Mouse (Mus musculus) hindbrain, postnatal 0 days (tissue): Measurements from ENCODE around the gene Gsk3b. TPM values are rescaled to one million over a fixed set of nuclear protein-coding genes. Genes with fewer than 3 reads are reported as not detected.

ENCODE experiments used
- ATAC-seq: fragments of 200-750 bp; cut with Nextera tagmentation; 2 replicates; pipeline ENCODE4 v1.8.0; 2017; ENCODE audit warnings: mild to moderate bottlenecking, moderate TSS enrichment, moderate library complexity
- DNase-seq: peaks from one replicate; pipeline ENCODE4 v3.0.0-alpha.2; 2015; ENCODE audit warnings: low spot score
- H3K27ac ChIP-seq: fragments of 300-500 bp; sonication (generic); 2 replicates; pipeline ENCODE4 v1.5.1; 2014; ENCODE audit warnings: mild to moderate bottlenecking
- H3K27me3 ChIP-seq: fragments of 300-500 bp; sonication (generic); 2 replicates; pipeline ENCODE4 v1.6.1; 2014; ENCODE audit warnings: low read length, mixed read lengths; ENCODE audit not compliant: insufficient read depth
- H3K36me3 ChIP-seq: fragments of 300-500 bp; sonication (generic); 2 replicates; pipeline ENCODE4 v1.6.1; 2014; ENCODE audit warnings: low read length, mixed read lengths; ENCODE audit not compliant: insufficient read depth
- H3K4me1 ChIP-seq: fragments of 300-500 bp; sonication (generic); 2 replicates; pipeline ENCODE4 v1.6.1; 2014; ENCODE audit warnings: antibody characterized with exemption, low read length, mixed read lengths; ENCODE audit not compliant: insufficient read depth
- H3K4me2 ChIP-seq: fragments of 300-500 bp; sonication (generic); 2 replicates; pipeline ENCODE4 v1.6.1; 2014; ENCODE audit warnings: low read depth, mild to moderate bottlenecking, low read length, moderate library complexity, mixed read lengths
- H3K4me3 ChIP-seq: fragments of 300-500 bp; sonication (generic); 2 replicates; pipeline ENCODE4 v1.5.1; 2014; ENCODE audit warnings: low read length
- H3K9ac ChIP-seq: fragments of 300-500 bp; sonication (generic); replicated peaks from 2 replicates; pipeline ENCODE4 v1.6.1; 2014; ENCODE audit warnings: mild to moderate bottlenecking, low read length, moderate library complexity, mixed read lengths
- H3K9me3 ChIP-seq: fragments of 300-500 bp; sonication (generic); 2 replicates; pipeline ENCODE4 v1.6.1; 2016; ENCODE audit warnings: low read length, mixed read lengths
- CTCF ChIP-seq: IDR thresholded peaks from 2 replicates; pipeline ENCODE4 v1.5.1; 2016; ENCODE audit warnings: antibody characterized with exemption, control low read depth, low read depth
- WGBS: fragments of 180-500 bp; shearing (Covaris S2); extraction: QIAGEN DNeasy Blood & Tissue Kit; methylation state at CpG from one replicate; pipeline ENCODE4 v1.1.7; 2014; 5-methylcytosine and 5-hydroxymethylcytosine counted together
- polyA plus RNA-seq: library from polyadenylated mRNA; unstranded; fragments of >200 nt; fragmentation: Nextera tagmentation; extraction: Ambion mirVana; gene quantifications from 2 replicates; pipeline ENCODE4 v1.2.1, GENCODE M21; 2015
- total RNA-seq: library from RNA; depleted of rRNA; stranded (reverse); fragments of >200 nt; gene quantifications from 2 replicates; pipeline ENCODE4 v1.2.3, GENCODE M21; 2014

Gene Gsk3b
- total and polyA plus RNA-seq, 2 experiments from 2014 or later, result 112 to 149 TPM

DNA sequence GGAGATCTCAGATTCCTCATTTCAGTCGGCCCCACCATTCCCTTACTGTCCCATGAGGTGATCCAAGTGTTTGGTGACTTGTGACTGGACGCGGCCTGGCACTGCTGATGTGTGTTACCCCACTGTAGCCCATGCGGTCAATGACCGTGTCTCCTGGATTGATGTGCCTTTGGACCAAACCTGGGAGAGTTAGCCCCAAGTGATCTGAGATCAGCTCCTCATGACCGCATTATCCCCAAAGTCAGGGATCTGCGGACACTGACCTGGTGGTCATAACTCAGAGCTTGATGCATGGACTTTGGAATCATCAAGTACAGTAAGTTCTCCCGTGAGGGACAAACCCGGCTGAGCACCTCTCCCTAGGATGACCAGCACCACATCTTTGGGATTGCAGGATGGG lies 167.1 kb downstream of the Gsk3b start:
- no peak for DNase-seq
- Histone ChIP-seq H3K4me2 (no peak overlapping the region), H3K27me3 (no peaks in the 10 kb centered on the region), H3K4me1 (no peaks in the 10 kb centered on the region), H3K9ac (no peak overlapping the region), H3K36me3 (no peaks in the 10 kb centered on the region), H3K4me3 (no peak overlapping the region), H3K9me3 (no peaks in the 10 kb centered on the region), H3K27ac (no peak overlapping the region)
- no peak for TF ChIP-seq CTCF
- WGBS, result 90% methylated on average over 9 of the region's 9 CpGs
- ATAC-seq, result no peak

DNA sequence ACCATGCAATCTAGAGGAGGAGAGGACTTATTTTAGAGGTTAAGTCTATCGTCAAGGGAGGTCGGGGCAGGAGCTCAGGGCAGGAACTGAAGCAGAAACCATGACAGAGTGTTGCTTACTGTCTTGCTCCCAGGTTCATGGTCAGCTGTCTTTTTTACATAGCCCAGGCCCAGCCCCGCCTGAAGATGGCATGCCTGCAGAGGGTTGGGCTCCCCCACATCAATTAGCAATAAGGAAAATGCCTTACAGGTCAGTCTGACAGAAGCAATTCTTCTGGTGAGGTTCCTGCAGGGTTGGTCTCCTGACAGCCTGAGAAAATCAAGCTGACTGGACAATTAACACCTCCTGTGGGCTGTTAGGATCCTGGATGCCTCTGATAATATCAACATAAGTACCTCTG lies 182.8 kb downstream of the Gsk3b start:
- Histone ChIP-seq H3K36me3 (no peaks in the 10 kb centered on the region), H3K27ac (no peak overlapping the region), H3K9ac (no peak overlapping the region), H3K4me1 (no peaks in the 10 kb centered on the region), H3K4me2 (no peak overlapping the region), H3K4me3 (no peak overlapping the region), H3K27me3 (no peaks in the 10 kb centered on the region), H3K9me3 (no peaks in the 10 kb centered on the region)
- ATAC-seq (no peak), DNase-seq (no peak)
- 72% methylated on average over 3 of the region's 3 CpGs for WGBS
- no peak for TF ChIP-seq CTCF

DNA sequence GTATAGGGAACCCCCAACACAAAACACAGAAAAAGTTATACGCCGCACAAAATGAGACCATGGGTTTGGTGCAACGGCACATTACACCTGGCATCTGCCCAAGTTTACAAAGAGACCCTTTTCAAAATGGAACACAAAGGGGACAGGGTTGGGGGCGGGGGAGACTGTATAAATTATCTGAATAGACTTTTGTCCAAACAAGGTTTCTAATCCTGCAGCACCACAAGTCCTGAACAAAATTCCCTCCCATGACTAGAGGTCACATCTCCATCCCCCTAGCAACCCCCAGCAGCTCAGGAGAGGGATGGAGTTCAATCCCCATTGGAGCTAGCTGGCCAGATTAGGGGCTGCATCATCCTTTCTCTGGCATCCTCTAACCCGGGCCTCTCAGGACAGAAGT lies 183.7 kb downstream of the Gsk3b start:
- ATAC-seq (no peak), DNase-seq (no peak)
- H3K4me3 ChIP-seq, result no peak overlapping the region
- H3K27me3 ChIP-seq, result no peaks in the 10 kb centered on the region
- no peaks in the 10 kb centered on the region for H3K4me1 ChIP-seq
- H3K9ac ChIP-seq, result no peak overlapping the region
- no peak overlapping the region for H3K4me2 ChIP-seq
- TF ChIP-seq CTCF, result no peak
- no peaks in the 10 kb centered on the region for H3K9me3 ChIP-seq
- H3K27ac ChIP-seq, result no peak overlapping the region
- WGBS, result 29% methylated on average over 5 of the region's 5 CpGs
- H3K36me3 ChIP-seq, result no peaks in the 10 kb centered on the region

DNA sequence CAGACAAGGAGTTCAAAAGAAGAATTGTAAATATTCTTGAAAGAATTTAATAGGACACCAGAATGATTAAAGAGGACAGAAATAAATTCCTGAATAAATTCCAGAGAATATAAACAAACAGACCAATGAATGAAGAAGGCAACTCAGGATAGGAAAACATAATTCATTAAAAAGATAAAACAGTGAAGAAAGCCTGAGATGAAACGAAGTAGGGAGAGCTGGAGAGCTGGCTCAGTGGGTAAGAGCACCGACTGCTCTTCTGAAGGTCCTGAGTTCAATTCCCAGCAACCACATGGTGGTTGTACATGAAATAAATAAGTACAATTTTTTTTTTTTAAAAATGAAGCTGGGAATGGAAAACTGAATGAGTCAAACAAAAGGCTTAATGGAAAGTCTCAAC lies 185.9 kb downstream of the Gsk3b start:
- ATAC-seq, result no peak
- Histone ChIP-seq H3K36me3 (no peaks in the 10 kb centered on the region), H3K4me3 (no peak overlapping the region), H3K4me1 (no peaks in the 10 kb centered on the region), H3K27me3 (no peaks in the 10 kb centered on the region), H3K27ac (no peak overlapping the region), H3K4me2 (no peak overlapping the region), H3K9me3 (no peaks in the 10 kb centered on the region), H3K9ac (no peak overlapping the region)
- 82% methylated on average over 2 of the region's 2 CpGs for WGBS
- DNase-seq, result no peak
- no peak for TF ChIP-seq CTCF

DNA sequence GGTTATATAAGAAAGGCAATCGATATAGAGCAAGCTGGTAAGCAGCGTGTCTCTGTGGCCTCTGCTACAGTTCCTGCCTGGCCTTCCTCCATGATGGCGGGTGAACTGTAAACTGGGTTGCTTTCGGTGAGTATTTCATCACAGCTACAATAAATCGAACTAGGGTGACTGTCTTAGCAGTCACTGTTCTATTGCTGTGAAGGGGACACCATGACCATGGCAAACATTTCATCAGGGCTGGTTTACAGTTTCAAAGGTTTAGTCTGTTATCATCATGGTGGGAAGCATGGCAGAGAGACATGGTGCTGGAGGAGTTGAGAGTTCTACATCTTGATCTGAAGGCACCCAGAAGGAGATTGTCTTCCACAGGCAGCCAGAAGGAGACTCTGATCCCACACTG lies 191.0 kb downstream of the Gsk3b start:
- no peaks in the 10 kb centered on the region for H3K4me1 ChIP-seq
- H3K4me3 ChIP-seq, result no peak overlapping the region
- H3K27me3 ChIP-seq, result no peaks in the 10 kb centered on the region
- H3K4me2 ChIP-seq, result no peak overlapping the region
- no peak overlapping the region for H3K27ac ChIP-seq
- 95% methylated on average over 5 of the region's 5 CpGs for WGBS
- H3K9me3 ChIP-seq, result no peaks in the 10 kb centered on the region
- DNase-seq, result no peak
- no peak for ATAC-seq
- TF ChIP-seq CTCF, result no peak
- no peaks in the 10 kb centered on the region for H3K36me3 ChIP-seq
- H3K9ac ChIP-seq, result no peak overlapping the region

DNA sequence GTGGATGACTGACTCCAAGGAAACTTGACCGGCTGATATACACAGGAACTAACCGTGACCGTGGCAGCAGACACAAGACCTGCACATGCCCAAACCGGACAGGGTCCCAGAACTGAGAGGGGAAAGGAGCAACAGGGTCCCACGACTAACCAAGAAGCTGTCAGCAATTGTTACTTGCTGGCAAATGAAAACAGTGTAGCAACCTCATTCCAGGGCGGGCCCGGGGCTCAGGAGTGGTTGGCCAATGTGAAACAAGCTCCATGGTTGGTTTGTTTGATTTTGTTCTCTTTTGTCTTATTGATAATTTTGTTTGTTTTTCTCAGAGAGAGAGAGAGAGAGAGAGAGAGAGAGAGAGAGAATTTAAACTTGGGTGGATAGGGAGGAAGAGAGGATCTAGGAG lies 192.2 kb downstream of the Gsk3b start:
- Histone ChIP-seq H3K27ac (no peak overlapping the region), H3K4me1 (no peaks in the 10 kb centered on the region), H3K27me3 (no peaks in the 10 kb centered on the region), H3K9ac (no peak overlapping the region), H3K9me3 (no peaks in the 10 kb centered on the region), H3K4me3 (no peak overlapping the region), H3K36me3 (no peaks in the 10 kb centered on the region), H3K4me2 (no peak overlapping the region)
- DNase-seq (no peak), ATAC-seq (no peak)
- TF ChIP-seq CTCF, result no peak
- WGBS, result 75% methylated on average over 7 of the region's 7 CpGs

DNA sequence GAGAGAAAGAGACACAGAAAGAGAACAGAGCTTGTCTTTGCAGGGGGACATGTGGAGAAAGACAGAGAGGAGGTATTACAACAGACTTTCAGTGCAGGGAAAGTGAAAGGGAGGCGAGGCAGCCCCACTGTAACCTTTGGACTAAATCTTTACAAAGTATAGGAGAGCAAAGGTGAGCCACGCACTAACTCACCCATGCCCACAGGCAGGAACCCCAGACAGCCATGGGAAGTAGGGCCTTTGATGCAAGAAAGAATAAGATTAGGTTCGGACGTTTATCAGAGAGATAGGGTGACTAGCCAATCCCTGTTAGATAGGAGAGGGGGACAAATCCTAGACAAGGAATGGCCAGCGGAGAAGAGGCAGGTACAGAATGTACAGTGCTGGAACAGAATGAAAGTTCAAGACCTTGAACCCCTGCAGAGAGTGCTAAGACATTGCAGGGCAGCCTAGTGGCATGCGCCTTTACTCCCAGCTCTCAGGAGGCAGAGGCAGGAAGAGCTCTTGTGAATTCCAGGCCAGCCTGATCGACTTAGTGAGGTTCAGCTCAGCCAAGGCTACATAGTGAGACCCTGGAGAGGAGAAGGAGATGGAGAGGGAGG lies 193.9 kb downstream of the Gsk3b start:
- no peak for ATAC-seq
- Histone ChIP-seq H3K27me3 (no peaks in the 10 kb centered on the region), H3K9ac (no peak overlapping the region), H3K4me1 (no peaks in the 10 kb centered on the region), H3K27ac (no peak overlapping the region), H3K9me3 (no peaks in the 10 kb centered on the region), H3K36me3 (no peaks in the 10 kb centered on the region), H3K4me3 (no peak overlapping the region), H3K4me2 (no peak overlapping the region)
- DNase-seq, result no peak
- TF ChIP-seq CTCF, result no peak
- WGBS, result 83% methylated on average over 7 of the region's 7 CpGs
